Mouse (Mus musculus) cerebellum, adult 2 months (tissue): ENCODE data around the gene Nrxn3. TPM values are rescaled to one million over a fixed set of nuclear protein-coding genes. Genes with fewer than 3 reads are reported as not detected.

ENCODE experiments used
- DNase-seq, 2 experiments: peaks; one replicate each; pipeline ENCODE4 v3.0.0; 2021
- H3K27ac ChIP-seq: fragments of 200-500 bp; 2 replicates; pipeline ENCODE4 v1.5.1; 2012; ENCODE audit warnings: low read length, control low read depth, inconsistent platforms; ENCODE audit not compliant: insufficient read depth
- H3K27me3 ChIP-seq: fragments of 200-500 bp; 2 replicates; pipeline ENCODE4 v1.6.1; 2012; ENCODE audit warnings: inconsistent platforms, mild to moderate bottlenecking, low read length, moderate library complexity; ENCODE audit not compliant: control insufficient read depth, insufficient read depth
- H3K4me1 ChIP-seq: fragments of 200-500 bp; 2 replicates; pipeline ENCODE4 v1.6.1; 2011; ENCODE audit warnings: low read length; ENCODE audit not compliant: control insufficient read depth, insufficient read depth
- H3K4me3 ChIP-seq: fragments of 200-500 bp; replicated peaks from 2 replicates; pipeline ENCODE3; 2011; ENCODE audit warnings: mild to moderate bottlenecking, low read depth, low read length, control low read depth; ENCODE audit not compliant: insufficient read depth
- CTCF ChIP-seq: fragments of 200-500 bp; IDR thresholded peaks from 2 replicates; pipeline ENCODE4 v1.5.1; 2011; ENCODE audit warnings: low read depth, mild to moderate bottlenecking, control low read depth, low read length, moderate library complexity, borderline replicate concordance; ENCODE audit not compliant: insufficient read depth
- POLR2A ChIP-seq: fragments of 200-500 bp; IDR thresholded peaks from 2 replicates; pipeline ENCODE4 v1.6.1; 2011; ENCODE audit warnings: low read length, control low read depth, borderline replicate concordance; ENCODE audit not compliant: insufficient read depth
- WGBS: fragments of 180-500 bp; shearing (Covaris S2); methylation state at CpG from one replicate; pipeline ENCODE4 v1.1.7; 2018; 5-methylcytosine and 5-hydroxymethylcytosine counted together
- polyA plus RNA-seq: library from polyadenylated mRNA; depleted of rRNA; stranded (reverse); fragments of >200 nt; gene quantifications from 2 replicates; pipeline ENCODE4 v1.2.3, GENCODE M21; 2012

Gene Nrxn3
- polyA plus RNA-seq, 1 experiment, result 101 TPM

DNA sequence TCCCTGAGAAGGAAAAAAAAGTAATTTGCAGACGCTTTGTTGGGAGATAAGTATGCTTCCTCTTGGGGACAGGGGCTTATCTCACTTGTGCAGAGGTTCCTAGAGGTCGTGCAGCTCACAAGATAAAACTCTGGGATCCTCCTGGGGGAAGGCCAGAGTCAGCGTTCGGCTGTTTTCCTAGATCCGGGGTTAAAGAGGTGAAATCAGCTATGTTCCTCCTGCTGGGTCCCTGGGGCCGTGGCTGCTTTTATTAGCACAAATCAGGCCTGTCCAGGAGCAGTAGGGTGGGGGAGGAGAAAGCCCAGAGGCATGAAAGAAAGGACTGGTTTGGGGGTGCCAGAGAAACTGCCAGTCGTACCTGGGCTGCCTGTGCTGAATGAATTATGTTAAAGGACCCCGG, 261.7 kb downstream of the Nrxn3 start:
- WGBS, result 21% methylated on average over 8 of the region's 8 CpGs
- peak in 1 of 2 experiments; percentile 2 for DNase-seq
- Histone ChIP-seq H3K27me3 (no peaks in the 10 kb centered on the region), H3K4me1 (no peaks in the 10 kb centered on the region), H3K4me3 (no peak overlapping the region), H3K27ac (no peak overlapping the region)
- no peak for TF ChIP-seq POLR2A
- TF ChIP-seq CTCF, result no peak

DNA sequence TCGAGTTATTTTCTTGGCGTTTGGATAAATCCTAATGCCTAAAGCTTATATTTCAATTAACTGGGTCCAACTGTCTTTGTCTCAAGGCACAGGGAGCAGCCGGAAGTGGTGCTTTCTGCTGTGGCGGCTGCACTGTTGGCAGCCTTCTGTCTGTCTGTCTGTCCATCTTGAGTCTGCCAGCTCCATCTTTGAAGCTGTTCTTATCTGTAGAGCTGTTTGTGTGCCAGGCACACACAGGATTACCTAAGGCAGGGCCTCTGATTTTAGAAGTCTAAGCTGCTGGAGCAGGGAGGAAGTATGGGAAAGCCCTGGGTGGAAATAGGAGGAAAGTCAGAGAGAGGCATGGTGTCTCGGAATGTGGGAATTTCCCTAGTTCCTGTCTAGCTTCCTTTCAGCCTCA, 262.1 kb downstream of the Nrxn3 start:
- 29% methylated on average over 5 of the region's 5 CpGs for WGBS
- Histone ChIP-seq H3K27ac (no peak overlapping the region), H3K27me3 (no peaks in the 10 kb centered on the region), H3K4me1 (no peaks in the 10 kb centered on the region), H3K4me3 (no peak overlapping the region)
- DNase-seq, result no peak
- no peak for TF ChIP-seq POLR2A
- TF ChIP-seq CTCF, result no peak

DNA sequence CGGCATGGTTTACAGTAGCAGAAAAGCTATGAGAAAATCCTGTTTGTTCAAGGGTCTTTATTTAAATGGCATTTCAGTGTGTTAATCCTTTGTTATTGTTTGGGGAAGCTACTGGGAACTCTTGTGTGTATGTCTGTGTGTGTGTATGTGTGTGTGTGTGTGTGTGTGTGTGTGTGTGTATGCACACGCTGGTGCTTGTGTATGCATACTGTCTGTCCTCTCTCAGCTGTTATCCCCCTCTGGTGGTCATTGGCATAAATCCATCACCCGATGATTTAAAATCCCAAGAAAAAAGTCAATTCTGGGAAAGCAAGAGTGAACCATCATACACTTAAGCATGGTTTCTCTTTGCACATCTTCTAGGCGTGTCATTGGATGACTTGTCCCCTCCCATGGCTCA, 264.4 kb downstream of the Nrxn3 start:
- no peak for DNase-seq
- Histone ChIP-seq H3K4me3 (no peak overlapping the region), H3K4me1 (no peaks in the 10 kb centered on the region), H3K27me3 (no peaks in the 10 kb centered on the region), H3K27ac (no peak overlapping the region)
- WGBS, result 27% methylated on average over 4 of the region's 4 CpGs
- no peak for TF ChIP-seq CTCF
- TF ChIP-seq POLR2A, result no peak

DNA sequence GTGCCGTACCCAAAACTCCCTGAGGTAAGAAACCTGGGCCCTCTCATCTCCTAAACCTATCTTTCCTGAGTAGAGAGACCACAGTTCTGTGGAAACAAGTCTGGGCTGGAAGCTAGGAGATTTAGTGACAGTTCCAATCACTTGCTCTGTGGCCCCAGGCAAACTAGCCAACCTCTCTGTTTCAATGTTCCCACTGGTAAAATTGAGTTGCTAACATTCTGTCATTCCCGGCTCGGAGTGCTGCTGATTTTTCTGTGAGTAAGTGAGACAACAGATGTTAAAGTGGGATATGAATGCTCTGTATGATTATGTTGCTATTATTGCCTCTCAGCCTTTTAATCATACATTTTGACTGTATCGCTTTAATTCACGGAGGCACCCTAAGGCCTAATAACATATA, 268.1 kb downstream of the Nrxn3 start:
- Histone ChIP-seq H3K27ac (no peak overlapping the region), H3K4me1 (no peaks in the 10 kb centered on the region)

DNA sequence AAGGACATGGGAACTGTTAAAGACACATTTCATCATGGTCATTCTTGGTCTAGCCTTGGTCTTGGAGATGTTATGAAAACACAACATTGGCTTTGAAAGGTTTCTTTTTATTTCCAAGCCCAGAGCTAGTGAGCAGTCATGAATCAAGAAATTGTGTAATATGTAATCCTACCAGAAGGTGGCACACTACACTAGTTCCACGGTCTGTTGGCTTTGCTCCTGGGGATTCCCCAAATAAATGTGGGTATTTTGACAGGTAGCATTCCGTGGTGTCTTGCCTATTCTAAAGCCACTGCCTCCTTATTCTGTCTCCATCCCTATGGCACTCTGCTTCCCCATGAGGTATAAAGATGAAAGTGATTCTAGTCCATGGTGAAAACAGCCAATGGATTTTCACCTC, 269.5 kb downstream of the Nrxn3 start:
- no peak for TF ChIP-seq POLR2A
- TF ChIP-seq CTCF, result peak; percentile 44; the same call in 1 of the 2 replicates
- no peak overlapping the region for H3K4me3 ChIP-seq
- no peaks in the 10 kb centered on the region for H3K27me3 ChIP-seq
- 1% methylated on average over 2 of the region's 2 CpGs for WGBS
- DNase-seq, result peak in 1 of 2 experiments; percentile 14
- H3K4me1 ChIP-seq, result no peaks in the 10 kb centered on the region
- H3K27ac ChIP-seq, result no peak overlapping the region

More for the DNA sequence above, 268.1 kb downstream of the Nrxn3 start:
- Histone ChIP-seq H3K27me3 (no peaks in the 10 kb centered on the region), H3K4me3 (no peak overlapping the region)
- TF ChIP-seq POLR2A, result no peak
- TF ChIP-seq CTCF, result no peak
- WGBS, result 87% methylated on average over 5 of the region's 5 CpGs
- no peak for DNase-seq

DNA sequence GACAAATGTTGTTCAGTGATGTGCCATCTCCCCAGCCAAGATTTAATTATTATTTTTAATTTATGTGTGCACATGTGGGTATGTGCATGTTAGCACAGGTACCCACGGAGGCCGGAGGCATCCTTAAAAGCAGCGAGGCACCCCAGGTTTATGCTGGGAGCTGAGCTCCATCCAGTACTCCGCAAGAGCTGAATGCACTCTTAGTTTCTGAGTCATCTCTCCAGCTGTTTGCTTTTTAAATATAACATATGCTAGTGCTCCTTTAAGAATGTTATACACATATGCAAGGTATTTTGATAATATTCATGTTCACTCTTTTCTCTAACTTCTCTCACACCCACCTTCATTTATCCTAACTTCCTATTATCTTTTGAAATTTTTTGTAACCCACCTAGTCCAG, 271.1 kb downstream of the Nrxn3 start:
- no peak for TF ChIP-seq CTCF
- no peak for TF ChIP-seq POLR2A
- Histone ChIP-seq H3K27me3 (no peaks in the 10 kb centered on the region), H3K27ac (no peak overlapping the region), H3K4me3 (no peak overlapping the region), H3K4me1 (no peaks in the 10 kb centered on the region)
- no peak for DNase-seq
- 86% methylated on average over 4 of the region's 4 CpGs for whole genome bisulfite sequencing

DNA sequence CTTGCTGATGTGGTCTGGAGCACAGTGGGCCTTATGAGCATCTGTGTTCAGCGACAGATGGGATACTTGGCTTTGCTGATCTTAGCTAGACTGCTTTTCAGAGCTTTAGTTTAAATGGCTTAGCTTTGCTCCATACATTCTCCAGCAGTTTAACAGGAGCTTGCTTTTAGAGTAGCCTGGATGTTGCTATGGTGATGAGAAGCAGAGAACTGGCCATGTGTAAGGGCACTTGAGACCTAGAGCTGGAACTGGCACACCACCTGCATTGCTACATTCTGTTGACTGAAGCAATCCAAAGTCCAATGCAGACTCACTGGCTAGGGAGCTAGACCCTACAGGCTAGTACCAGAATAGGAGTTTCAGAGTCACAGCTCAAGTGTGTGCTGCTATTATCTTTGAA, 293.8 kb downstream of the Nrxn3 start:
- no peak overlapping the region for H3K27ac ChIP-seq
- H3K4me3 ChIP-seq, result no peak overlapping the region
- no peaks in the 10 kb centered on the region for H3K4me1 ChIP-seq
- no peak for TF ChIP-seq CTCF
- TF ChIP-seq POLR2A, result no peak
- no peak for DNase-seq
- H3K27me3 ChIP-seq, result no peaks in the 10 kb centered on the region
- 47% methylated on average over 1 of the region's 1 CpGs for WGBS

DNA sequence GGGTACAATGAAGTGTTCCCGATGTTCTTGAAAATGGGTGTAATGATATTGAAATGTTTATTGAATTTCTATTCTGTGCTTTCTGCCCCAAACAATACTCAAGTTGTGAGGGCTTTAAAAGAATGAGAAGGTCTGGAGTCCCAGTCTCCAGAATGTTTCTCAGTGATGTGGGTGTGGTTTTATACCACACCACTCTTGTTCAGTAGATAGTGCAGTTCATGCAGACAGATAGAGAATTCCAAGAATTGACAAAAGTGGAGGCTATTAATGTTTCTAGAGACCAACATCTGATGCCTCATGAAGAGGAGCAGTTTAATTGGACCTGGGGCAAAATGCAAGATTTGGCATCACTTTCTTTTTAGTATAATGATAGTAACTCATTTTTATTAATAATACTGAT, 302.5 kb downstream of the Nrxn3 start:
- Histone ChIP-seq H3K27me3 (no peaks in the 10 kb centered on the region), H3K27ac (no peak overlapping the region), H3K4me3 (no peak overlapping the region), H3K4me1 (no peaks in the 10 kb centered on the region)
- no peak for DNase-seq
- 100% methylated on average over 1 of the region's 1 CpGs for WGBS
- no peak for TF ChIP-seq POLR2A
- no peak for TF ChIP-seq CTCF
